Mouse (Mus musculus) right cerebral cortex, postnatal 36 days (tissue): ENCODE data around the gene Myl10.
"Not testable (repeated sequence)": the region's sequence is repeated elsewhere in the genome, so short reads cannot be mapped to it uniquely, and the experiment has no call there.

ENCODE experiments used
- DNase-seq, 2 experiments: peaks; one replicate each; pipeline ENCODE4 v3.0.0; 2022; ENCODE audit warnings: low spot score in 2 of 2, mixed read lengths in 1 of 2

Gene Myl10

DNA sequence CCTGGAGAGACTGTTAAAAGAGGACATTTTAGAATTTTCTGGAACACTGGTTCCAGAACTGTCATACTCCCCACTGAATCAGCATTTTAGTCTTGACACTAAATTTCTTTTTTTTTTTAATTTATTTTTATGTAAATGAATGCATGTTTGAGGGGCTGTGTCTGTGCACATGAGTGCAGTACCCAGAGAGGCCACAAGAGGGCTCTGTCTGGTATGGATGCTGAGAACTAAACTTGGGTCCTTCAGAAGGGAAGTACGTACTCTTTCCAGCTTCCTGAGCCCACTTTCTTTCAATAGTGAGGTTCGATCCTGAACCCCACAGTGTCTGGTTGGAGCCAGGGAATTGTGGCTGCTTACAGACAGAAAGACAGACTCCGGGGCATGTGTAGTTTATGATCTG, 12.6 kb downstream of the Myl10 start:
- no peak for DNase-seq

DNA sequence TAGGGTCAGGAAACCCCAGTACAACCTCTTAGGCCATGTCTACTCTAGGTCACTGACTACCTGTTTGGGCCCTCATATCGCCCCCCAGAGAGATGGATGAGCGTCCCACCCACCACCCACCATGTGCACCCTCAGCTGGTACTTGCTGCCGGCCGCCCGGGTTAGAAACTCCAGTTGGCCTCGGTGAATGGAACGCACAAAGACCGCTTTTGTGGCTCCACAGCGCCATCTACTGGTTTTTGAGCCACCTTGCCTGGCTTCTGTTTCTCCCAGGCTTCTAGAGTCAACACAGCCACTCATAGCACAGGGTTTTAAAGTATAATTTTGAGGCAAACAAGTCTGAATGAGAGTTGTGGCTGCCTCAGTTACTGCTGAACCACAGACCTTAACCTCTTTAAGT, 13.9 kb downstream of the Myl10 start:
- DNase-seq, result peak; percentile 24 to 36

DNA sequence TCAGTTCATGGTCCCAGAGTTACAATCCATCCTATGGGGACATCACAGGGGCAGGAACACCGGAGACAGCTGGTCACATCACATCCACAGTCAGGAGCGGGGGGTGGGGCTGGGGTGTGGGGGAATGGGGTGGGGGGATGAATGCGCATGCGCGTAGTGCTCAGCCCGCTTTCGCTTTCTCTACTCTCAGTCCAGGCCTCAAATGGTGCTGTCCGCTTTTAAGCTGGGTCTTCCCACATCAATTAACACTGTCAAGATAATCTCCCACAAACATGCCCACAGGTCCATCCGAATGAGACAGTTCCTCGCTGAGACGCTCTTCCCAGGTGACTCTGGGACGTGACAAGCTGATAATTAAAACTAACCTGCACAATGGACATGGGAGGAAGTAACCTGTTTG, 15.2 kb downstream of the Myl10 start:
- no peak for DNase-seq

DNA sequence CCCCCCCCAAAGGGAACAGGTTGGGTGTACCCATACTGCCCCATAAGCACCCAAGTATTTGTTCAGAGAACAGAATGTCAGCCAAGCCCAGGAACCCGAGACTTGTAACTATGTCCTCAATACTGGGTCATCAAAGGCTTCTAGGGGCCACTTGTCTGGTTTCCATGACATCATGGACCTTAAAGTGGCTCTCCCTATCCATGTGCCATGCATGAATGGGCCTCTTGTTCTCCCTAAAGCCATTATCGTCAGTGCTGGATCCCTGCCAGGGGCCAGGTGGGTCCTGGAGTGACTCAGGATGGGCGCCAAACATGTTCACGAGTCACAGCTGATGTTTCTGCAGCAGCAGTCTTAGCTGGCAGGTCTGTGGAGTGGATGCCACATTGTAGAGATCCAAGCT, 17.8 kb downstream of the Myl10 start:
- DNase-seq, result no peak

DNA sequence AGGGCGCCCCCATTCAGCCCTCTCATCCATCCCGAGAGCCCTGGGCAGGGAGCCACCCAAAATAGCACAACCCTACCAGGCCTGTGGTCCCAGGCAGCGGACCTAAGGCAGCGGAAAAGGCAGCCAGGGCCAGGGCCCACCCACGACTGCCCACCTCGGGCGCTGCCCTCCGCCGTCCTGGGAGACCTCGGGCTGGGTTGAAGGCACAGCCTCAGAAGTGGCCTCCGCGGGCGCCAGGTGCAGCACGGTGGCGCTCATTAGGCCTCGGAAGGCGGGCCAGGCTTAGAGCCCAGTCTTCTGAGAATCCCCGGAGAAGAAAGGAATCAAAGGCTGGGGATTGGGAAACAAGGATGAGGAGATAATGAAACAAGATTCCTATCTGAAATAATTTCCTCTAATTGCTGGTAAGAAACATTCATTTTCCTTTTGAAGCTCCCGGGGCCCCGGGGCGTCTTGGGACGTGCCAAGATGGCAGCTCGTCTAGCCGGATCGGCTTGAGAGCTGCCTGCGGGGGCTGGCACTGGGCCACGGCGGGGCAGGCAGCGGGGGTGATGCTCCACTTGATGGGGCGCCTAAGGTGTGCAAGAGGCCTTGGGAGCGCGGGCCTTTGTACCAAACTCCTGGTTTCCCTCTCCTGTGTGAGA, 21.4 kb downstream of the Myl10 start:
- DNase-seq, result no peak

DNA sequence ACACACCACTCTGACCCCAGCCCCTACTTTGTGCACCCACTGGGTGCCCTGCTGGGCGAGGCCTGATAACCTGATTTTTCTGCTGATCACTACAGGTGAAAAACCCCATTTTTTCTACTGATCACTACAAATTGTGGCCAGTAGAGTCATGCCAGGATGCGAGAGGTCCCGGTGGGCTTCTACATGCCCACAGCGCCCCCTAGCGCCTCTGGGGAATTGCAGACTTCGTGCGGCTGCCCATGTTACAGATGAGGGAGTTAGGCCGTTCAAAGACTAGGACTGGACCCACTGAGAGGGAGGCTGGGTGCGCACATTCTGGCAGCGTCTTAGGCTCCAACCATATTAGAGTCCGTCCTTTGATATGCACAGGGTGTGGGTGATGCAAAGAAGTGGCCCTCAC, 21.9 kb downstream of the Myl10 start:
- DNase-seq, result no peak

DNA sequence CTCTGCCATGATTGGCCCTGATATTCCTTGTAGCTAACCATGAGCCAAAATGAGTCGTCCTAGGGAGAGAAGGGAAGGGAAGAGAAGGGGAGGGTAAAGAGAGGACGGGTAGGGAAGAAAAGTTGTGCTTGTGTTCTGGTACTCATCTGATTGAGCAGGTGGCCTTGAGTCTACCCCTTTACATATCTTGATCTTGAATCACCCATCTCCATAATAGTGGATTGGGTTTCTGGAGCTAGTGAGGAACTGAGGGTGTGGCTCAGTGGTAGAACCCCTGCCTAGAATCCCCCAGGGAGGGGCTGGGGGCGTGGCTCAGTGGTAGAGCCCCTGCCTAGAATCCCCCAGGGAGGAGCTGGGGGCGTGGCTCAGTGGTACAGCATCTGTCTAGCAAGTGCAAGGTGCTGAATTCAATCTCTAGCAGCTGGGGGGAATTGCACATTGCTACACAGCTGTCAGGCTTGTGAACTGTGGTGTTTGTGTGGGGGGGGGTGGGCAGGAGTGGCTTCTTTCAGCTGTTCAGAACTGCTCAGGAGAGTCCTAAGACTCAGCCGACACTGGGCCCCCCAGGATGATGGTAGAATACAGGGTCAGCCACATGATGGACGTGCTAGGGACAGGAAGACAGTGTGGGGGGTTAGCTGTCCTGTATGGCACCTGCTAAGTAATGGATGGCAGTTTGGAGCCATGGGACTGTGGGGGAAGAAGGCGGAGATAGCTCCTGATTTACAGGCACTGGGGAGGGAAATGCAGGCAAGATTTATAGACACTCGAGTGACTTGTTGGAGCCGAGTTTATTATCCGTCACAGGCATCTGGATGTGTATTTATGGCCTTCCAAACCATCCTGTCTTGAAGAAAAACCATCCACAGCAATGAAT, 24.0 kb downstream of the Myl10 start:
- DNase-seq, result no peak

DNA sequence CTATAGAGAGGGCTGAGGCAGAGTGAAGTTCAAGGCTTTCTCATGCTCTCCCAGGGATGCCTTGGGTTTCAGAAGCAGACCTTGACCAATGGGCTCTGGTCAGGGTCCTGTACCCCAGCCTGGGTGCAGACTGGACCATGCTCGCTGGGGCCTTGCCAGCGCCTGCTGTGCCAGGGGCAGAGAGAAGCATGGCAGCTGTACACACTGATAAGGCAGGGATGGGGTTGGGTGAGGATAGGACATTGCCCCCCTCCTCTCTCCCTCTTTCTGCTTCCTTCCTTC, 24.6 kb downstream of the Myl10 start:
- DNase-seq, result no peak

DNA sequence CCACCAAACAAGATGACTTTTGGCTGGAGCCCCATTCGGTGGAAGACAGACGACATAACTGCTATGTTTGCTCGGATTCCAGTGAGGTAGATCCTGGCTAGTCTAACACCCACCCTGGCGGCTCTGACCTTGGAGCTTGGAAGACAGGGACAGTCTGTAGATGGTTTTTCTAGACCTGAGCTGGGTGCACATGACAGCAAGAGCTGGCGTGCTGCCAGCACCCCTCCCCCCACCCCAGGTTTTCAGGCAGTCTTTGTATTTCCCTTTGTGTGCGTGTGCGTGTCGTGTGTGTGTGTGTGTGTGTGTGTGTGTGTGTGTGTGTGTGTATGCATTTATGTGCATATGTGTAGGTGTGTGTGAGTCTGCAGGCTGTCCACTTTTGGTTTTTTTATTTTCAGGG, 25.7 kb downstream of the Myl10 start:
- no peak for DNase-seq

DNA sequence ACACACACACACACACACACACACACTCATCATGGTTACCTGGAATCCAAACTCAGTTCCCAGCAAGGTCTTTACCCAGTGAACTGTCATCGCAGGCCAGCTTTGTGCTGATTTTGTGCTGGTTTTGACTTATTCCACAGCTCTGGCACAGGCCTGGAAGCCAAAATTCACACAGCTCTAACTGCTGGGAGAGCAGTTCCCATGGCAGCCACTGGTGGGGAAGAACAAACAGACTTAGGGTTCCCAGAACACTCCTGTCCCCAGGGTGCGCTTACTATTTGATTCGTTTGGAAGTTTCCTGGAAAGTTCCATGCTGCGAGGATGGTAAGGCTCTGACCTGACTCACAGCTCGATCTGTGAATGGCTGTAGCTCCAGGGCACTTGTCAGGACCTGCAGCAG, 28.6 kb downstream of the Myl10 start:
- DNase-seq, result no peak

DNA sequence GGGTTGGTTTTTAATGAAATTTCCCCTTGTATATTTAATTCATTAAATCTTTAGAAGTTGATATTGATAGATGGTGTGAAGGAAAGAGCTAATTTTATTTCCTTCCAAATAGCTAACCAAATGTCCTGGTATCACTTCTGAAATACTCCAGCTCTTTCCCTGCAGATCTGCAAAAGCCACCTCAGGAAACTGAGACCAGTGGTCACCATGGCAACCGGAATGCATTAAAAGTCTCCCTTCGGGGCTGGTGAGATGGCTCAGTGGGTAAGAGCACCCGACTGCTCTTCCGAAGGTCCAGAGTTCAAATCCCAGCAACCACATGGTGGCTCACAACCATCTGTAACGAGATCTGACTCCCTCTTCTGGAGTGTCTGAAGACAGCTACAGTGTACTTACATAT, 33.3 kb downstream of the Myl10 start:
- not testable (repeated sequence) for DNase-seq

DNA sequence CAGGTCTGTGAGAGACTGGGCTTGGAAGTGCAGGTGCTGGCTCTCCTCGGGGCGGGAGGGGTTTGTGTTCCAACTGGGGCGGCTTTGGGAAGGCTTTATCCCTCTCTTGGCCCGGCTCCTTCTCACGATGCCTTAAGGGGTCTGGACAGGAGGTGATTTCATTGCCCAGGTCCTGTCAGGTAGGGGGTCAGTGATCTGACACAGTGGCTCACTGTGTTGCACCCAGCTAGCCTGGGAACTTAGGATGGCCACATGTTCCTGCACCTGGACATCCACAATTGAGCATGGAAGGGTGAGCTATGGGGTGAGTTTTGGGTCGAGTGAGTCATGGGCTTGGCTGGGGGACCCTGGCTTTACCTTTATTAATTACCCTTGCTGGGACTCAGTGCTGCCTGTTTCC, 46.0 kb downstream of the Myl10 start:
- no peak for DNase-seq

DNA sequence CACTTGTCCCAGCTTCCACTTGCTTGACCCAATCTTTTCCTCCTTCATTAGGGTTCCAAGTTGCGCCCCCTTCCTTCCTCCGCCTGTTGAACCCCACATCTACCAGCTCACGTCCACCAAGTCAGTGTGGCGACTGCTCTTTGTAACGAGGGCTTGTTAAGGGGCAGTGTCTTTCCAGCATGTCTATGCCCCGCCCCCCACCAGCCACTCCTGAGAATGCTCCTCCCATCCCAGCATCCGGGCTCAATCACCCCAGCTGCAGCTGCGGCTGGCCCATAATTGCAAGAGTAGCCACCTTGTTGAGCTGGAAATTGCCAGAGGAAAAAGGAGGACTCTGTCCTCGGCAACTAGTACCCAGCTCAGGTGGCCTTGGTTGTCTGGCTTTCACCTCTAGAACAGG, 53.6 kb downstream of the Myl10 start:
- DNase-seq, result no peak
